Mouse (Mus musculus): Measurements from ENCODE around the gene 2210016L21Rik. TPM values are rescaled to one million over a fixed set of nuclear protein-coding genes. Genes with fewer than 3 reads are reported as not detected.

The 2210016L21Rik gene
- polyA plus RNA-seq, 1 experiment from 2014 or later = 41.4 TPM

- 0 out of 2 replicates have a peak overlapping the region, but pooled peaks have one; percentile 14 for H3K27ac ChIP-seq (ENCODE audit: low read length)
- no peaks in the 10 kb centered on the region for H3K36me3 ChIP-seq (ENCODE audit: insufficient read depth, low read length)
- peak; percentile 87 for ATAC-seq
- no peaks in the 10 kb centered on the region for H3K4me1 ChIP-seq (ENCODE audit: insufficient read depth, low read depth, low read length)
- H3K9ac ChIP-seq (replicated peaks; ENCODE audit: low read depth) = no peak overlapping the region
- no peak overlapping the region for H3K4me3 ChIP-seq (ENCODE audit: low read depth, low read length)
- H3K9me3 ChIP-seq (ENCODE audit: low read length) = no peaks in the 10 kb centered on the region
- DNase-seq (ENCODE audit: low spot score) = peak; percentile 61
- no peak overlapping the region for H3K4me2 ChIP-seq (replicated peaks; ENCODE audit: low read depth, low read length)
- TF ChIP-seq EP300 (IDR thresholded peaks at IDR 0.05) (peak; percentile 76), CTCF (IDR thresholded peaks at IDR 0.05) (no peak)
- H3K27me3 ChIP-seq (replicated peaks; ENCODE audit: insufficient read depth, low read length) = no peaks in the 10 kb centered on the region
- 41% methylated on average over 6 of the region's 6 CpGs for WGBS
These were observed 55.4 kb downstream of the 2210016L21Rik start for GRCm38 (mm10) chr5:114997327-114997726.

Other genes with a start within 250 kb of the 2210016L21Rik start
- gene Tchp, start 234.4 kb upstream of the 2210016L21Rik start, polyA plus RNA-seq (2015; fragmentation: Nextera tagmentation; extraction: Ambion mirVana) = 9.4 and 10.0 TPM in 2 replicates
- gene Ankrd13a, start 167.5 kb upstream of the 2210016L21Rik start, polyA plus RNA-seq (2015; fragmentation: Nextera tagmentation; extraction: Ambion mirVana) = 110 and 115 TPM in 2 replicates
- gene Git2, start 166.6 kb upstream of the 2210016L21Rik start, polyA plus RNA-seq (2015; fragmentation: Nextera tagmentation; extraction: Ambion mirVana) = 36.5 and 39.1 TPM in 2 replicates
- 72.8 and 97.5 TPM in 2 replicates for gene 1500011B03Rik, start 118.7 kb upstream of the 2210016L21Rik start, polyA plus RNA-seq (2015; fragmentation: Nextera tagmentation; extraction: Ambion mirVana)
- gene 4930519G04Rik, start 88.5 kb upstream of the 2210016L21Rik start, polyA plus RNA-seq (2015; fragmentation: Nextera tagmentation; extraction: Ambion mirVana) = not detected in 2 replicates
- not detected in 2 replicates for gene Gm9936, start 83.5 kb upstream of the 2210016L21Rik start, polyA plus RNA-seq (2015; fragmentation: Nextera tagmentation; extraction: Ambion mirVana)
- 15.7 and 17.3 TPM in 2 replicates for gene Oasl2, start 45.2 kb upstream of the 2210016L21Rik start, polyA plus RNA-seq (2015; fragmentation: Nextera tagmentation; extraction: Ambion mirVana)
- gene Oasl1, start 18.9 kb upstream of the 2210016L21Rik start, polyA plus RNA-seq (2015; fragmentation: Nextera tagmentation; extraction: Ambion mirVana) = 0.92 and 1.8 TPM in 2 replicates
- not detected in 2 replicates for gene Hnf1a, start 28.9 kb downstream of the 2210016L21Rik start, polyA plus RNA-seq (2015; fragmentation: Nextera tagmentation; extraction: Ambion mirVana)
- gene Sppl3, start 69.0 kb downstream of the 2210016L21Rik start, polyA plus RNA-seq (2015; fragmentation: Nextera tagmentation; extraction: Ambion mirVana) = 16.6 and 22.8 TPM in 2 replicates
- gene Gm10401, start 156.1 kb downstream of the 2210016L21Rik start, polyA plus RNA-seq (2015; fragmentation: Nextera tagmentation; extraction: Ambion mirVana) = 32.4 and 32.5 TPM in 2 replicates
- gene Acads, start 177.2 kb downstream of the 2210016L21Rik start, polyA plus RNA-seq (2015; fragmentation: Nextera tagmentation; extraction: Ambion mirVana) = 43.6 and 43.9 TPM in 2 replicates
- 21.8 and 24.8 TPM in 2 replicates for gene Unc119b, start 192.8 kb downstream of the 2210016L21Rik start, polyA plus RNA-seq (2015; fragmentation: Nextera tagmentation; extraction: Ambion mirVana)
- gene Mlec, start 216.0 kb downstream of the 2210016L21Rik start, polyA plus RNA-seq (2015; fragmentation: Nextera tagmentation; extraction: Ambion mirVana) = 15.0 and 17.5 TPM in 2 replicates